Mouse (Mus musculus) cortical plate, adult 2 months (tissue): ENCODE data around the gene Fam3a.

ENCODE experiments used
- CTCF ChIP-seq: fragments of 200-500 bp; IDR thresholded peaks from 2 replicates; pipeline ENCODE4 v1.5.1; 2011; ENCODE audit warnings: mild to moderate bottlenecking, control low read depth, low read length; ENCODE audit not compliant: insufficient read depth; ENCODE audit errors: extremely low read depth
- POLR2A ChIP-seq: fragments of 200-500 bp; IDR thresholded peaks from 2 replicates; pipeline ENCODE4 v1.6.1; 2011; ENCODE audit warnings: mild to moderate bottlenecking, low read length, control low read depth; ENCODE audit not compliant: insufficient read depth; ENCODE audit errors: extremely low read depth

DNA sequence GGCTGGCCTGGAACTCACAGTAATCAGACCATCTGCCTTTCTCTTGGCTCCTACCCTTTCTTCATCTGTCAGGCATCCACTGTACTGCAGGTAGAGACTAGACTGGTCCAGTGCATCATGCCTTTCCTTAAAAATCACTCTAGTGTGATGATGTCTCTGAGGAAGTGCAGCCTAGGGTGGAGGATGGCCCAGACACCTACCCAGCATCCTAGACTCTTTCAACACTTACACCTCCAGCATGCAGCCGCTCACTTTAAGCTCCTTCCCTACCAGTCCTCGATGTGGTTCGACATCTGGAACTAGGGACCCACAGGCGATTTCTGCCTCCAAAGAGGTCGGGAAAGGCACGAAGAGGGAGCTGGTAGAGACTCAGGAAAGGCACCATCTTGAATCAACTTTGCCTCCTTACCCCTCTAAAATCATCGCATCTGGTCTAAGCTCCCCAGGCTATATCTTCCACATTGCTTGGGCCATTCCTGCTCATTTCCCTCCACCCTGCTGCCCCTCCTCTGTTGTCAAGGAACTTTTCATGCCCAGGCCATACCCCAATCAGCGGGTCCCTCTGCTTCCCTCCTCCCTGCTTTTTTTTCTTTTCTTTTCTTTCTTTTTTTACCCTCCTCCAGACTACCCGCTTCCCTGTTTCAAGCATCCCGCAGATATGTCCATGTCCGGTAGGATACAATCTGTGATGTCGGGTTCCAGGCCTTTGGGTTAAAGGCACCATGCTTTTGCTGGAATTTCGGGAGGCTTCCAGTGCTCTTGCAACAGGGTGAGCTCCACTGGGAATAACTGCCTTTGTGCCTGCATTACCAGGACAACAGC is 40.2 kb downstream of the Fam3a start:
- TF ChIP-seq POLR2A (no peak), CTCF (no peak)
